Mouse (Mus musculus) ovary, postnatal 10 days (tissue): ENCODE data around the gene Olfr1358.
"Not testable (repeated sequence)": the region's sequence is repeated elsewhere in the genome, so short reads cannot be mapped to it uniquely, and the experiment has no call there.

Source experiments
- DNase-seq: peaks from one replicate; pipeline ENCODE4 v3.0.0; 2022; ENCODE audit warnings: low spot score

The Olfr1358 gene

DNA sequence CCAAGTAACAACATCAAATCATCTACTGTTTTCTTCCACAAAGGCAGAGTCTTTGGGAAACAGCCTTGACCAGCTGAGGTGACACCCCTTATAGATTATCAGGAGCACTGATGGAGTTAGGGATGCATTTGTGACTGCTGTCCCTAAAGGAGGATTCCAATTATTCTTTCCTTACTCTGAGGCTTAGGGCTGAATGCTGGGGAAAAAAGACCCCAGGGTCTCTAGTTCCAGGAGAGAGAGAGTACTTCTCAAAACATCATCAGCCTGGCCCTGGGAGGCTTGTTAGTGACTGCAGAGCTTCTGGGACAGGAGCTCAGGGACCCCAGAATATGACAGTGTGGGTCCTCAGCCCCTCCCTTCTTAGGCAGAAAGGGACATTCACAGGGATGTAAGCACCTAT is at the start of gene Olfr1358:
Olfr1358 (plus strand) TSS at position 301 of the 400 bp plus-strand sequence.
- DNase-seq: no peak

DNA sequence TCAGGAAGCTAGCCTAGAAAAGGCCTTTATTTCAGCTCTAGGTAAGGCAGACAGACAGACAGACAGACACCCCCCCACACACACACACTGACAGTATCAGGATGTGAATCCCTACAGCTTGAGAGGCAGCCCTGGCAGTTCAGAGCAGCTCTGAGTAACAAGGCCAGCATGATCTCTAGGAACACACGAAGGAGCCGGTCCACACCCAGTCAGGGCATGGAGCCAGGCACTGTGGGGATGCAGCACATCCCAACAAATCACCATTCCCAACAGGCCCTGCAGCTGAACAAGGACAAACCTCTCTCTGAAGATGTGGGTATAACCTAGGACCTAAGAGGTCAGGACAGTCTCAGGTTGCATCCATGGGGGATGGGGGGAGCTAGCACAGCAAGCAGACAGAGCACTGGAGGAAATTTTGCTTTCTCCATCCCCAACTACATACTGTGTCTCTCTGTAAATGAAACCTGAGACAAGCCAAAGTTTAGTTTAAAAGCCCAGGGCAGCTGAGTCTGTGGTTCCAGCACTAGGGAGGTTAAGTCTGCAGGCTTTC is 49.4 kb upstream of the Olfr1358 start:
- no peak for DNase-seq

DNA sequence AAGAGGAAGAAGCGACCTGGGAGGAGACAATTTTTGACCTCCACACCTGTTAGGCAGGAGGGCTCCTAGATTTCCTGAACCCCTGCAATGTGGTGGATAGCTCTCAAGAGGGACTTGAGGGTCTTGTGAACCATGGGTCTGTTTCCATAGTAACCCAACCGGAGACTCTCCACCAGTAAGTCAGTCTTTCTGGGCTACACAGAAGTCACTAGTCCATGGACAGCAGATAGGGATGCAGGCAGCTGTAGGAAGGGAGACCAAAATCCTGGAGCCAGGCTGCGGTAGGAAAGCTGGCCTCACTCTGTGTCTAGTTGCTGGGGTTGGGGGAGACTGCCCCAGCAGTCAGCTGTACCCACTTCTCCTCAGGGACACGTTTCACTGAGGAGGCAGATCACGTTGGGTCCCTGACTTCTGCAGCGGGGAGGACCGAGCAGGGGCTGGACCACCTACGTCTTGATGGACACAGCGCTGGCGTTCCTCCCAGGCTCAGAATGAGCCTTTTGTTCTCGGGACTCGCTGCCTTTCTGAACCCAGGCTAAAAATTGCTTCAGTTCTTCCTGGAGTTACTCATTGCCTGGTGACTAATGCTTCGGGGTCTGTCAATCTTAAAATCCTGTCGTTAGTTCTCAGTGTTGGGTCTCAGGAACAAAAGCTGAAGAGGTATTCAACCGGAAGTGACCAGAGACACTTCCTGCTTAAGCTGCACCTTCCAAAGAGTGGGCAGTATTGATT is 46.5 kb upstream of the Olfr1358 start:
- DNase-seq: no peak

DNA sequence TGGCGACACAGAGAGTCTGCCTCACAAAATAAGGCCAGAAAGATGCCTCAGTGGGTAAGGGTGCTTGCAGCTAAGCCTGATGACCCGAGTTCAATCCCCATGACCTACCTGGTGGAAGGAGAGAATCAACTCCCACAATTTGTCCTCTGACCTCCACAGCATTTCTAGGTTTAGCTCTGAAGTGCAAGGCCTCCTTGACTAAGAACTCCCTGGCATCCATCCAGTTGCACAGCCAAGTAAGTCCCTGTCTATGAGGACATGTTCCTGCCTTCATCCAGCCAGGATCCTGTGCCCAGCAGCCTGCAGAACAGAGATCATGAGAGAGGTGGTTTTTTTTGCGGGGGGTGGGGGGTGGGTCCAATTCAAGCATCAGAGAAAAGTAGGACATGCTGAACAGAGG is 45.2 kb upstream of the Olfr1358 start:
- DNase-seq: no peak

- no peak for DNase-seq
These were observed 43.8 kb upstream of the Olfr1358 start for GRCm38 (mm10) chr10:78473434-78473833.

- DNase-seq: no peak
These were observed 42.5 kb upstream of the Olfr1358 start for GRCm38 (mm10) chr10:78474759-78475158.

DNA sequence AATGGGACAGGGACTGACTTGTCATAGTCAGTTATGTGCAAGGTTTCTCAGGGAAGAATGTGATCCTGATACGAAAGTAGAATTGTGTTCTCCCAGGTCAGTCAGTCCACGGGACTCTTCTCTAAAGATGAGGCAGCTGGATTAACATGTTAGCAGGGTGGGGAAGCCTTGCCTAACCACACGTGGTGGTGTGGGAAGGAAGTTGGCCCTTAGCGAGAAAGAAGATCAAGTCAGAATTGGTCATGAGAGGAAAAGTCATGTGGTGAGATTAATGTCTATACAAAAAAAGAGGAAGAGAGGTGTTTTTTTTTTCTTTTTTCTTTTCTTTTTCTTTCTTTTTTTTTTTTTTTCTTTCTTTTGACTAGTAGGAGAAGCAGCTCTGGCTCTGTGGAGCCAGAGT is 40.4 kb upstream of the Olfr1358 start:
- no peak for DNase-seq

DNA sequence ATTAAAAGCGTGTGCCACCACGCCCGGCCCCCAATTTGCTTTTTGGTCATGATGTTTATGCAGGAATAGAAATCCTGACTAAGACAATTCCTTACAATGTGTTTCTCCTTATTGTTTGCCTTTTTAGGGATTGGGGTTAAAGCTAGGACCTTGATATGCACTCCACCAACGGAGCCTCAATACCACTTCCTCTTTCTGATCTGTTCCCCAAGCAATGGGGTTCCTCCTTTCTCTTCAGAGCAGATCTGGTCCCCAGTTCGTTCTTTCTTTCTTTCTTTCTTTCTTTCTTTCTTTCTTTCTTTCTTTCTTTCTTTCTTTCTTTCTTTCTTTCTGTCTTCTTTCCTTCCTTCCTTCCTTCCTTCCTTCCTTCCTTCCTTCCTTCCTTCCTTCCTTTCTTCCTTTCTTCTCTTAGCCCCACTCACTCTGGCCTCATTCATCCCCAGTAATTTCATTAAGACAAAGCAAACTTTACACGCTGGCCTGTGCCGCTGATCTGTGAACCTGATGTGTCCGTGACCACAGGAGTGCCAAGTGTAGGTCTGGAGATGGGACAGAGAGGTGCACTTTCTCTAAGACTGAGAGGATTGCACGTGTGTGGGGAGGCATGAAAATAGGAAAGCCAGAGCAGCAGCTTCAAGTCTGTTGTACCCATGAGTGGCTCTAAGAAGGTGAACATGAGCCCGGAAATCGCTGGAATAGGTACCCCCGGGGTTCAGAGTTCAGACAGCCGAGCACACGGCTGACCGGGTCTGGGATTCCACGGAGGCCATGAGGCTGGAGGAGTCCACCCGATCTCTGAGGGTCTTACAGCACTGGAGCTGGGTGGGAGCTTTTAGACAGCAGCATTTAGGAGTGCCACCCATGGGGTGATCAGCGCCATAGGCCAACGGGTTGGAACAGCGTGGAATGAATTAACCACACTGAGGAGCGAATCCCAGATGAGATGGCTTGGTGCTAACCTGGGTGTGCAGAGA is 36.0 kb upstream of the Olfr1358 start:
- DNase-seq: no peak

GRCm38 (mm10) chr10:78481928-78482499 is 35.2 kb upstream of the Olfr1358 start:
- DNase-seq: no peak

DNA sequence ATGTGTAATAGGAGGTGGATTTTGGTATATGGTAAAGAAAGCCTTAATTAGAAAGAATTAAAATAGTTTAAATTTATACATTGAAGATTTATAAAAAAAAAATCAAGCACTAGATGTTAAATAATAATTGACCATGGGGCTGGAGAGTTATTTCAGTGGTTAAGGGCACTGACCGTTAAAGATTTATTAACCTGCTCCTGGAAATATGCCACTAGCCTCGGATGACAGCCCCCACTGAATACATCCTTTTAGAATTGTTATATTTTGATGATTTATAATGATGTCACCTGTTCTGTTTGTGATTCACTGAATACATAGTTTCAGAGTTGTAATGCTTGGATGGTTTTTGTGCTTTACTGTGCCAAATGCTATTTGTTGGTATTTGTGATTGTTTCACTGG is 31.9 kb upstream of the Olfr1358 start:
- not testable (repeated sequence) for DNase-seq

DNA sequence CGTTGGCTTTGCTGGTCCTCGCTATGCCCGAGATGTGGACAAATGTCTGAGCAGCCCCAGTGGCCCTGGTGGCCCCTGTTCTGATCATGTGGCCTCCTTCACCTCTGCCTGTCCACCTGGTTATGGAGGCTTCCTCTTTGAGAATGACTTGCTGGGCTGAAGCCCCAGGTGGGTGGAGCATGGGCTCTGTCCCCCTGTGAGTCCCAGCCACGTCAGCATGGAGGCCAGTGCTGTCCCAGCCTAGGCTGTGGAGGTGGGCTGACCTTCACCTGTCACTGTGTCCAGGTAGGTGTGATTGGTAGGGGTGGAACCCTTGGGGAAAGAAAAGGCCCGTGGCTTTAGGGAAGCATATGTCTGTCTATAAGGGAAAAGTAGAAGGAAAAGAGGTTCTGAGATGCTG is 30.4 kb upstream of the Olfr1358 start:
- no peak for DNase-seq

DNA sequence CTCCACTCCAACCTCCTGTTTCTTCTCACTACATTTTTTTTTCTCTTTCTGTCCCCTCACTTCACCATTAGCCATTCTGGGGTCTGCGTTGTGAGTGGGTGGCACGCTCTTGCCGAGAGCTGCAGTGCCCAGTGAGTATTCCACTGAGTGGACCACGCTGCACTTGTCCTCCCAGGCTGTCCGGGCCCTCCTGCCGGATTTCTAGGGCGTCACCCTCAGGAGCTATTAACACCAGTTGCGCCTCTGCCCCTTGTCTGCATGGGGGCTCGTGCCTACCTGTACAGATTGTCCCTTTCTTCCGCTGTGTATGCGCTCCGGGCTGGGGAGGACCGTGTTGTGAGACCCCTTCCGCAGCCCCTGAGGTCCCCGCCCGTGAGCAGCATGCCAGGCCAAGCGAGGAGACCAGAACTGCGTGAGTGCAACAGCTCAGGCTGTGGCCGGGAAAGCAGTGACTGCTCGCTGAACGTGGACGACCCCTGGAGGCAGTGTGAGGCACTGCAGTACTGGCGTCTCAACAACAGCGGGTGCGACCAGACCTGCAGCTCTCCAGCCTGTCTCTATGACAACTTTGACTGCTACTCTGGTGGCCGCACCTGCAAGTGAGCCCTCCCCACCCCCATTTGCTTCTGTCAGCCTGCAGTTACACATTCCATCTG is 29.7 kb upstream of the Olfr1358 start:
- DNase-seq: peak; percentile 81

GRCm38 (mm10) chr10:78502986-78503733 is 14.1 kb upstream of the Olfr1358 start:
- DNase-seq: no peak

GRCm38 (mm10) chr10:78519792-78520191 is 2.6 kb downstream of the Olfr1358 start:
- DNase-seq: no peak

DNA sequence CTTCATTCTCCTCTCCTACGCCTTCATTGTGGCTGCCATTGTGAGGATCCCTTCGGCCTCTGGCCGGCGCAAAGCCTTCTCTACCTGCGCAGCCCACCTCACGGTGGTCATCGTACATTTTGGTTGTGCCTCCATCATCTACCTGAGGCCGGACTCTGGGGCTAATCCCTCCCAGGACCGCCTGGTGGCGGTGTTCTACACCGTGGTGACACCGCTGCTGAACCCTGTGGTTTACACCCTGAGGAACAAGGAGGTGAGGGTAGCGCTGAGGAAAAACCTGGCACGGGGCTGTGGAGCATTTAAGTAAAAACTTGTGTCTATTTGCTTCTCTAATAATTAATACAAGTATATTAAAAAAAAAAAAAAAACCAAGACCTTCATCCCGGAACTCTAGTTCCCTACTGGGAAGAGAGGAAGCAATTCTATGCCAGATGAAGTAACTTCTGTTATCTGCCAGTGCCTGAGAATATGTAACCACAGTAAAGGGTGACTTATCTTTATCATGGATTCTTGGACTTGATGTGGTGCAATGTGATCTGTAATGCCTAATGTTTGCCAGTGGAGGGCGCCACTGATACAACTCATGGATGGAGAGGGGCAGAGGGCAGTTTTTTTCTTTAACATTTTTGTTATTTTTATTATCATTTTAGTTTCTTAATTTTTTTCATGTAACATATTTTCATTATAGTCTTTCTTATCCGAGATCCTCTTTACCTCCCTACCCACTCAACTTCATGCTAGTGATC is 3.2 kb downstream of the Olfr1358 start:
- no peak for DNase-seq

GRCm38 (mm10) chr10:78525071-78525470 is 7.8 kb downstream of the Olfr1358 start:
- DNase-seq: not testable (repeated sequence)

GRCm38 (mm10) chr10:78525511-78525910 is 8.3 kb downstream of the Olfr1358 start:
- DNase-seq: no peak

DNA sequence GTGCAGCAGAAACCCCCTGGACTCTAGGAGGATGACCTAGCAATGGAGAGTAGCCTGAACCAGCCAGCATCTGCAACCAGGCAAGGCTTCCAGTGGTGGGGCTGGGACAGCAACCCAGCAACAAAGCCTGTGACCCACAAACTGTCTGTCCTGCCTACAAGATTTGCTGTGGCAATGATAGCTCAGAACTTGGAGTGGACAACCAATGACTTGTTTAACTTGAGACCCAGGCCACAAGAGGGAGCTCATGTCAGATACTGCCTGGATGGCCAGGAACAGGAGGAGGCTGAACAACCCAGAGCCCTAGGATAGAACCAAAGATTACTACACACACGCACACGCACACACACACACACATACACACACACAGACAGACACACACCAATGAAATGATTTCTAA is 23.7 kb downstream of the Olfr1358 start:
- DNase-seq: no peak

DNA sequence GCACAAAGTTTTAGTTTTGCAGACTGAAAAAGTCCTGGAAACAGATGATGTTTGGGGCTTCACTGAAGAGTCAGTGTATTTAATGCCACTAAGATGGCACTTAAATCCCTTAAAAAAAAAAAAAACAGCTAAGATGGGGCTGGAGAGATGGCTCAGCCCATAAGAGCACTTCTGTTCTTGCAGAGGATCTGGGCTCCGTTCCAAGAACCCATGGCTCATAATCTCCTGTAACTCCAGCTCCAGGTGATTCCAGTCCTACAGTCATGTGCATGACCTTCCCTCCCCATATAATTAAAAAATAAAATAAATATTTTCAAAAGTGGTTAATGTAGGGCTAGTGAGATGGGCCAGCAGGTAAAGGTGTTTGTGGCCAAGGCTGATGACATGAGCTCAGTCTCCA is 47.8 kb downstream of the Olfr1358 start:
- no peak for DNase-seq

DNA sequence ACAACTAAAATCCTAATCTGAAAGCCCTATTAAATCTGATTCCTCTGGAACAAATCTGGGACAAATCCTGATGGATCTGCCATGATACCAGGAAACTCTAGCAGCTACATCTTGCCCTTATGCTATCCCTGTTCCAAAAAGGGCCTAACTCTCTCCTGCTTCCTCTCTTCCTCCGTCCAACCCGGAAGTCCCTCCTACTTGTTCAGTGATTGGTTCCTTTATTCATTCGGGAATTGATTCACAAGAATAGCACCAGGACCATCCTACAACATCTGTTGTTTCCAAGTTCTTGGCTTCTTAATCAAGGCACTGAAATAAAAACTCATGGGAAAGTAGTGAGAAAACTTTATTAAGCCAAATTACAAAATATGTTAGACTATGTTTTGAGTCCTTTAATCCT is 52.0 kb downstream of the Olfr1358 start:
- DNase-seq: no peak
